Mouse (Mus musculus) adrenal gland, postnatal 36 days (tissue): ENCODE results near the gene Dmd. TPM values are rescaled to one million over a fixed set of nuclear protein-coding genes. Genes with fewer than 3 reads are reported as not detected.

ENCODE experiments used
- DNase-seq, 2 experiments: peaks; one replicate each; pipeline ENCODE4 v3.0.0; 2021; ENCODE audit warnings: mixed read lengths in 1 of 2
- total RNA-seq, 2 experiments: library from RNA; stranded (reverse); gene quantifications; 2 replicates each; pipeline ENCODE4 v1.2.3; 2021

Gene Dmd
- total RNA-seq, 2 experiments from 2014 or later = 37.0 to 93.0 TPM

GRCm38 (mm10) chrX:85048141-85049110 lies 2099.8 kb downstream of the Dmd start:
- DNase-seq = peak; percentile 73 to 81

- DNase-seq = peak; percentile 18 to 19
These were observed 2100.9 kb downstream of the Dmd start for GRCm38 (mm10) chrX:85049593-85049992.

DNA sequence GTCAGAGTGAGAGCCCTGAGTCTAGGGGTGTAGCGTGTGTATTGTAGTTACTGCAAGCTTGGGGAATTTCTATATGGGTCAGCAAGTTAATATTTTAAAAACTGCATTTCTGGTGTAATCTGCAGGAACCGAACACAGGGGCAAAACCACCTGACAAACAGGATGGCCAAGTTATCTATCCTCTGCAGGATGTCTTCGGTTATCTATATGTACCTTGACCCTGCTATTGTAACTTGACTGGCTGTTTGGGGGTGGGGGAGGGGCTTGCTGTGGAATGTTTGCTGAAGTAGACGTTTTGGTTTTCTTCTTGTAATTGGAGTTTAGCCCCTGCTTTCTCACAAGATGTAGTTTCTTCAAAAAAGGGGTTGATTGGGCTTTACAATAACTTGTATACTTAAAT lies 2124.9 kb downstream of the Dmd start:
- DNase-seq = no peak

DNA sequence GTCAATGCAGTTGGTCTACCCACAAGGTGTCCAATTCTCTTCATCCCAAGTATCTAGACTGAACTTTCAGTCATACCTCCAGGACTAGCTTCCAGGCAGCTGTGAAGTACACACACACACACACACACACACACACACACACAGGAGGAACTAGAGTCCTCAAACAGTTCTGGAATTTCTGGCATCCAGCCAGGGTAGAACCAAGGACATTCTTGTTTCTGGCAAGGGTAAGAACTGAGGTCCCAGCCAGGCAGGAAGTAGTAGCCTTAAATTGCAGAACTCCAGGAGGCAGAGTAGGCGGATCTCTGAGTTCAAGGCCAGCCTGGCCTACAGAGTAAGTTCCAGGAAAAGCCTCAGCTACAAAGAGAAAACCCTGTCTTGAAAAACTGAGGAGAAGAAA lies 2128.2 kb downstream of the Dmd start:
- DNase-seq = peak; percentile 58

GRCm38 (mm10) chrX:85077605-85078004 lies 2128.9 kb downstream of the Dmd start:
- no peak for DNase-seq

DNA sequence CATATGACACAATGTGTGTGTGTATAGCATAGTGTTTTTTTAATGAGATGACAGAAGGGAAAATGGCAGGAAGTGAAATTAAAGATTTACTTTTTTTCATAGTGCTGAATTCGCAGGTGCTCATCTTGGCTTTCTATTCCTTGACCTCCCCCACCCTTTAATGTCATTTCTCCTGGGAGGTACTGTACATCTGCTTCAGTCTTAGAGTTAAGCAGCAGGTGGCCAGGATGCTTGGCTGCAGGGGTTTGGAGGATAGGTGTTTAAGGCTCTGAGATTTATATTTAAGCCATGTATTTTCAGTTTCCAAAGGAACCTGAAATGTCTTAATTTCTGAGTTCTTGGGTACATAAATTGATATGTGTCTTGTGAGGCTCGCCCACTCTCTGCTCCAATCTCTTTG lies 2130.5 kb downstream of the Dmd start:
- no peak for DNase-seq

- no peak for DNase-seq
These were observed 2135.8 kb downstream of the Dmd start for GRCm38 (mm10) chrX:85084237-85085153.

DNA sequence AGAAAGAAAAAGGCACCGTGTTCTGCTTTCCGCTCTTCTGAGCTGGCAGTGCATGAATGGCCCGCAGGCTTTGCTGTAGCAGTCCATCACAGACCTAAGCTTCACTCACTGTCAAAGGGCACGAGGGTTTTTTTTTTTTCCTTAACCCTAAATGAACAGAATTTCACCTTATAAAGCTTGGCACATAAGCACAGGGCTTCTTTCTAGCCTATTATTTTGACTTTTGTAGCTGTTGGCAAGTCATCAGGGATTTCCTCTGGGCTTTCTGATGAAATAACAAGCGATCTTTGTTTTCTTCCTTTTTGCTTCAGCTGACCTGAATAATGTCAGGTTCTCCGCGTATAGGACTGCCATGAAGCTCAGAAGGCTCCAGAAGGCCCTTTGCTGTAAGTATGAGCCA lies 2140.8 kb downstream of the Dmd start:
- no peak for DNase-seq

GRCm38 (mm10) chrX:85093354-85093753 lies 2144.7 kb downstream of the Dmd start:
- no peak for DNase-seq

GRCm38 (mm10) chrX:85098691-85099090 lies 2150.0 kb downstream of the Dmd start:
- DNase-seq = peak; percentile 28 to 41

DNA sequence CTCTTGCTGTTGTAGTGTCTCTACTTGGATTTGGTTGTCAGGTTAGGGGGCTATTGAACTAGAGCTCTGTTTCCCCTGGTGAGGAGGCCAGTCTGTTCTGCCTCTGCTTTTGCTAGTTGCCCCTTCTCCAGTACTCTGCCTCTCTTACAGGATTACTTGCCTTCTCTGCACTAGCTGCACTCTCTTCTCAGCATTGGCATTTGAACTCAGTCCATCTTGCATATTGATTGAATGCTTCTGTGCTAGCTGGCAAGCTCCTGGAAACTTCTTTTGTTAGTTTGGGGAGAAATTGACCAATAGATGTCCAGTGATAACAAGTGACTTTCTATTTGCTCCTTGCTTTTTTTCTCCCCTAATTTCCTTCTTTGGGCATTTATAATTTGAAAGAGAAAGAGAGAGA lies 2163.7 kb downstream of the Dmd start:
- DNase-seq = no peak

DNA sequence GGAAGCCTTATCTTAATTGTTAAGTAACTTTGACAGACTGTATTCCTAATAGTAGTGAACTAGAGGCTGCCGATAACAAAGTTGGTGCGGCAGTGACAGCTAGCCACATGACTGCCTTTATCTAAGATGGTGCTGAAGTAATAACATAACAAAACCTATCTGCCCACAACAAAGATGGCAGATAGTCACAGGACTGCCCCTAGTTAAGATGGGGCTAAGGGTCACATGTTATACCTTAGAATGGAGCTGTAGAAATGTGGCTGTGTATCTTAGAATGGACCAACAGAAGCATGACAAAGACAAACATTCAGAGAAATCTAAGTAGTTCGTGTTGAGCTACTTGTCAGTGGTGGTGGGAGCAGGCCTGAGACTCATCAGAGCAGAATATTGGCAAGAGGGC lies 2184.0 kb downstream of the Dmd start:
- DNase-seq = no peak

- DNase-seq = peak in 1 of 2 experiments; percentile 9
These were observed 2188.6 kb downstream of the Dmd start for GRCm38 (mm10) chrX:85137293-85137692.

DNA sequence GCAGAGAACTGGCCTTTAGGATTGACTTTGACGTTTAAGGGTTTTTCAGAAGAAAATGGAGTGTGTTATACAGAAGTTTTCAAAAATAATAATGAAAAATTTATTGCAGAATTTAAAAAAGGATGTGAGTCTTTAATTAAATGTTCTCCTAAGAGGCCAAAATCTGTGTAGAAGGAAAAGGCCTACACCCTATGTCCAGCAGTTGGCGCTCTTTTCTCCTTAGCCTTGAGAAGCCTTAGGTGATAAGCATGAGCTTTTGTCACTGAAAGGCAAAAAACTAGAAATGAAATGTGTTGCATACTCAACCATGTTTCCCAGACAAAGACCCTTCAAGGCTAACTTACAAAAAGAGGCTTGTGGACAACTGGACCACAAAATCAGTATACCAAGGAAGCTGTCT lies 2222.6 kb downstream of the Dmd start:
- DNase-seq = no peak

- DNase-seq = peak in 1 of 2 experiments; percentile 3
These were observed 2238.9 kb downstream of the Dmd start for GRCm38 (mm10) chrX:85187565-85187964.

DNA sequence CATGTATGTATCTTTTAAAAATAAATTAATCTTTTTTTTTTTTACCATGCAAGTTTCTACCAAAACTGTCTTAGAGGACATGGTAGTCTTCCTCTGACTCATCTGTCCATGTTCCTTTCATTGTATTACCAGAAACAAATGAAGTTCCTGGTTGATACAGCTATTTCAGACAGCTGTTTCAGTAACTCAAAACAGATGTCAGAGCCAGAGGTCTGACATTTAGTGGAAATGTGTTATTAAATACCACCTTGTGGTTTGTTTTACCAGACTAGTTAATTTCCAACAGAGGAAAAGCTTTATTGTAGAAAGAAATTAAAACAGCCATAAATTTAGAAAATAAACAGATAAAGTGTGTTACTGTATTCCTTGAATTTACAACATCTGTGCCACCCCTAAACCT lies 2245.2 kb downstream of the Dmd start:
- no peak for DNase-seq

DNA sequence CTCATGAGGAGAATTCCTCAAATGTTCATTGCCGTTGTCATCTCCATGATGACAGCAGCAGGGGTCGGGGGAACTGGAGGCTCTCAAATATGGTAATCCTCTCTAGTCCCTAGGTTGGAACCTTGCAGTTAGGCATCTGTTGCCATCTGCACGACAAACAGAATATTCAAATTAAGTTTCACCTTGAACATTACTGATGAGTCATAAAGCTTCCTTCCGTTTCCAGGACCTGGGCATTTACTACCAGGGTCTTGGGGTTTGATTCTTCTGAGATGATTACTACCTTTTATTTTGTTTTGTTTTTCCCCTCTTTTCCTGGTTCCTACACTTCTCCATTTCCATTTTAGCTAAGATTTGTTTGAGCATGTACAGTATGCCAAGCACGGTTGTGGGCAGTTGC lies 2249.0 kb downstream of the Dmd start:
- no peak for DNase-seq

- DNase-seq = no peak
These were observed 2250.7 kb downstream of the Dmd start for GRCm38 (mm10) chrX:85199398-85199797.

DNA sequence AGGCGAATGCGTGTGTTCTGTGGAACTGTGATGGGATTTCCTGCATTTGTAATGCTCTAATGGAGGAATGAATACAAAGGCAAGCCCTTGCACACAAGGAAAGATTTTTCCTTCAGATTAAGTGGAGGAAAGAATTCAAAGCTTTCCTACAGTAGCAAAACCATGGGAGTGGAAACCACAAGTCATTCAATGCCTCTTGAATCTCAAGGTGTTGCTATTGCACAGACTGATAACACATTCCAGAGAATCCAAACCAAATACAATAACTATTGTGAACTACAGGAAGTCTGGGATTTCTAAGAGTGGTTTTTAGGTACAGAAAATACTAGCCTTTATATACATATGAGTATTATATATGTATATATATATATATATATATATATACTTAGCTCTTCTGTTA lies 2258.3 kb downstream of the Dmd start:
- no peak for DNase-seq

GRCm38 (mm10) chrX:85226883-85227282 lies 2278.2 kb downstream of the Dmd start:
- no peak for DNase-seq

DNA sequence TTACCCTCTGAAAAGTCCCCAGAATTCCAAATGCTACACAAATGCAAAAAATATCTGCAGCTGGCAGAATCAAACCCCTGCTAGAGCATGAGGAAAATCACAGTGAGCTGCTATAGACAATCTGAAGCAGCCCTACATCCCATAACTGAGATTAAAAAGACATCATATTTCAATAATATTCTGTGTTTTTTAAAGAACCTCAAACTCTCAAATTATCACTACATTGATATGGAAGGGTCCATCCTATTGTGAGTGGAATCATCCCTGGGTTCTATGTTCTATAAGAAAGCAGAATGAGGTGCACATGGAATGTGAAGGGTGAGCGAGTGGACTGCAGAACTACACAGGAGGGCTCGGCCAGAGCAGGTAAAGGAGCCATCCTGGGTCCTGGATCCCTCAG lies 2300.7 kb downstream of the Dmd start, which contains the start of gene Fthl17a:
Gene Fthl17a, plus strand, starts transcription at position 301 of the 400 bp plus-strand sequence.
- no peak for DNase-seq
